Mouse (Mus musculus) limb, embryonic 12.5 days (tissue): ENCODE measurements around the gene Hoxd11. TPM values are rescaled to one million over a fixed set of nuclear protein-coding genes. Genes with fewer than 3 reads are reported as not detected.

ENCODE experiments used
- ATAC-seq: fragments of 200-750 bp; cut with Nextera tagmentation; 2 replicates; pipeline ENCODE4 v1.8.0; 2017; ENCODE audit warnings: low read depth, moderate TSS enrichment; ENCODE audit not compliant: insufficient number of reproducible peaks, insufficient read depth, low FRiP score, low TSS enrichment
- H3K27ac ChIP-seq: fragments of 300-500 bp; sonication (generic); 2 replicates; pipeline ENCODE4 v1.5.1; 2016; ENCODE audit warnings: mild to moderate bottlenecking, moderate library complexity
- H3K27me3 ChIP-seq: fragments of 300-500 bp; sonication (generic); 2 replicates; pipeline ENCODE4 v1.6.1; 2016; ENCODE audit warnings: mild to moderate bottlenecking, moderate library complexity
- H3K36me3 ChIP-seq: fragments of 300-500 bp; sonication (generic); 2 replicates; pipeline ENCODE4 v1.6.1; 2016; ENCODE audit warnings: mild to moderate bottlenecking, moderate library complexity
- H3K4me1 ChIP-seq: fragments of 300-500 bp; sonication (generic); replicated peaks from 2 replicates; pipeline ENCODE4 v1.6.1; 2016
- H3K4me2 ChIP-seq: fragments of 300-500 bp; sonication (generic); 2 replicates; pipeline ENCODE4 v1.6.1; 2016; ENCODE audit warnings: mild to moderate bottlenecking, moderate library complexity
- H3K4me3 ChIP-seq: fragments of 300-500 bp; sonication (generic); replicated peaks from 2 replicates; pipeline ENCODE4 v1.5.1; 2016; ENCODE audit warnings: mild to moderate bottlenecking
- H3K9ac ChIP-seq: fragments of 300-500 bp; sonication (generic); replicated peaks from 2 replicates; pipeline ENCODE4 v1.6.1; 2016; ENCODE audit warnings: mild to moderate bottlenecking, moderate library complexity
- H3K9me3 ChIP-seq: fragments of 300-500 bp; sonication (generic); 2 replicates; pipeline ENCODE4 v1.6.1; 2016; ENCODE audit warnings: mild to moderate bottlenecking, moderate library complexity
- WGBS: fragments of 180-500 bp; shearing (Covaris S2); methylation state at CpG from one replicate; pipeline ENCODE4 v1.1.7; 2016; 5-methylcytosine and 5-hydroxymethylcytosine counted together
- polyA plus RNA-seq: library from polyadenylated mRNA; unstranded; fragments of >200 nt; fragmentation: Nextera tagmentation; extraction: Ambion mirVana; gene quantifications from 2 replicates; pipeline ENCODE4 v1.2.1, GENCODE M21; 2016

Gene Hoxd11
- polyA plus RNA-seq, 1 experiment from 2014 or later: 62.0 TPM

GRCm38 (mm10) chr2:74698201-74699052 is 19.1 kb downstream of the Hoxd11 start:
- Histone ChIP-seq H3K9me3 (no peaks in the 10 kb centered on the region), H3K27me3 (peaks cover 54% of the 10 kb centered on the region), H3K4me1 (peaks cover 60% of the 10 kb centered on the region), H3K27ac (peak overlapping the region; percentile 97), H3K4me2 (peak overlapping the region; percentile 92), H3K4me3 (peak overlapping the region; percentile 66), H3K9ac (peak overlapping the region; percentile 93), H3K36me3 (peaks cover 12% of the 10 kb centered on the region)
- ATAC-seq: peak; percentile 1; the same call in 1 of the 2 replicates
- under 1% methylated on average over 67 of the region's 86 CpGs for WGBS

- ATAC-seq: no peak
- peaks cover 65% of the 10 kb centered on the region for H3K4me1 ChIP-seq
- peaks cover 60% of the 10 kb centered on the region for H3K27me3 ChIP-seq
- no peaks in the 10 kb centered on the region for H3K9me3 ChIP-seq
- H3K9ac ChIP-seq: peak overlapping the region; percentile 93
- peak overlapping the region; percentile 97 for H3K27ac ChIP-seq
- H3K4me3 ChIP-seq: peak overlapping the region; percentile 66
- H3K36me3 ChIP-seq: peaks cover 12% of the 10 kb centered on the region
- WGBS: under 1% methylated on average over 17 of the region's 17 CpGs
- H3K4me2 ChIP-seq: peak overlapping the region; percentile 92
Measured at GRCm38 (mm10) chr2:74699053-74699430, 19.7 kb downstream of the Hoxd11 start.

DNA sequence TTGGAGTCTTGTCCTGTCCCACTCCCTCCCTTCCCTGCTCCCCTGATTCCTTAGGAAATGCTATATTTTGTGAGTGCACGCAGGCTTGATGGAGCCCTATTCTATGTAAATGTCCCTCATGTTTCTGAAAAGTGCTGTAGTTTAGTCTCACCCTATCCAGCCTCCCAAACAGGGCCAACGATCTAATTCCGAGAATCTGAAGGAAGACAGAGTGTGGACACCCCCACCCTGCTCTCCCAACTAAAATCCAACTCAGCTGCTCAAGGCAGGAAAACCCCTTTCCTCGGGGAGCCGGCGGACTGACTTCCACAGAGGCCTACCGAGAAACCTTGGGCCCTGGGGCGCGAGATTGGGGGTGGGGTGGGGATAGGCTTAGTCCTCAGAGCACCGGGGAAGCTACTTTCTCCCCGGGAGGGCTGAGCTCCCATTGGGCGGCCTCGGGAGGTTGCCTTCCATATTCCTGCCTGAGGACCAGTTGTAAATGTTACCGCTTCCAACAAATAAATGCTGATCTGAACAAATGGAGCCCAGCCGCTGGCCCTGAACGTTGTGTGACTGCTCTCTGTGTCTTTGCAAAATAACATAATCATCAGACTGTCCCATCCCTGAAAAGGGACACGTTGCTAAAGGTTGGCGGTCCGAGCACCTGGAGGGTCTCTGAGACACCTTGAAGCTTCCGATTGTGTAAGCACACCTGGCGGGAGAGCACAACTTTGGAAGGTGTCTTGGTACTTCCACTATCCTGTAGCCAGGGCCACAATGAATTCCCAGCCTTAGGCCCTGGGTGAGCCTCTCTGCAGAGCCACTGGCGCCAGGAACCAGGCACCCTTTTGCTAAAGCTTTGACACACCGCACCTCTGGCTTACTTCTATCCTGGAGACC is 20.5 kb downstream of the Hoxd11 start:
- no peak for ATAC-seq
- peak overlapping the region; percentile 93 for H3K9ac ChIP-seq
- peaks cover 10% of the 10 kb centered on the region for H3K36me3 ChIP-seq
- peaks cover 64% of the 10 kb centered on the region for H3K4me1 ChIP-seq
- WGBS: 5% methylated on average over 23 of the region's 23 CpGs
- H3K27ac ChIP-seq: peak overlapping the region; percentile 97
- no peaks in the 10 kb centered on the region for H3K9me3 ChIP-seq
- H3K4me3 ChIP-seq: peak overlapping the region; percentile 66
- peak overlapping the region; percentile 92 for H3K4me2 ChIP-seq
- H3K27me3 ChIP-seq: peaks cover 67% of the 10 kb centered on the region

DNA sequence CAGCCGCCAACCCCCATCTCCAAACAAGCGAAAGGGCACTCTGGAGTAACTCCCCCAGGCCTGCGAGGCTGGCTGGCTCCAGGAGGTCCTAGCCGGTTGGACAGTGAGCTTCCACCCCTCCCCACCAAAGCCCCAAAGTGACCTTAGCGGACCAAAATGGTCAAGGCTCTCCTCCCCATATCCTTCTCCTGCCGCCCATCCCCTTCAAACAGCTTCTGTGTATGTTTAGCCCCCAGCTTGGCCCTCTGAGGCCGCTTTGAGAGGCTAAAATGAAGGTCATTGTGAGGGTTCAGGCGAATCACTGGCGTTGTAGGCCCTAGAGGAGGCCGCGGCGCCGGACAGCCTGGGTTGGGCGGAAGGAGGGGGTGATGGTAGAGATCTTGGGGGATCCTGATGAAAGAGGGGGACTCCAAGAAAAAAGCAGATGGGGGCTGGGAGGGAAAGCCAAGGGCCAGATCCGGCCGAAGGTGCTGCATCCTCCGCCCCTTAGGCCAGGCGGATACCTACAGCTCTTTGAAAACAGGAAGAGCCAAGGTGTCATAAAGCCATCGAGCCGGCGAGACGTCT is 21.3 kb downstream of the Hoxd11 start:
- Histone ChIP-seq H3K4me2 (peak overlapping the region; percentile 92), H3K9ac (peak overlapping the region; percentile 93), H3K27ac (peak overlapping the region; percentile 97; the same call in 1 of the 2 replicates), H3K36me3 (peaks cover 3% of the 10 kb centered on the region), H3K4me3 (peak overlapping the region; percentile 66), H3K9me3 (no peaks in the 10 kb centered on the region), H3K4me1 (peaks cover 58% of the 10 kb centered on the region), H3K27me3 (peaks cover 64% of the 10 kb centered on the region)
- ATAC-seq: no peak
- 4% methylated on average over 22 of the region's 22 CpGs for WGBS

DNA sequence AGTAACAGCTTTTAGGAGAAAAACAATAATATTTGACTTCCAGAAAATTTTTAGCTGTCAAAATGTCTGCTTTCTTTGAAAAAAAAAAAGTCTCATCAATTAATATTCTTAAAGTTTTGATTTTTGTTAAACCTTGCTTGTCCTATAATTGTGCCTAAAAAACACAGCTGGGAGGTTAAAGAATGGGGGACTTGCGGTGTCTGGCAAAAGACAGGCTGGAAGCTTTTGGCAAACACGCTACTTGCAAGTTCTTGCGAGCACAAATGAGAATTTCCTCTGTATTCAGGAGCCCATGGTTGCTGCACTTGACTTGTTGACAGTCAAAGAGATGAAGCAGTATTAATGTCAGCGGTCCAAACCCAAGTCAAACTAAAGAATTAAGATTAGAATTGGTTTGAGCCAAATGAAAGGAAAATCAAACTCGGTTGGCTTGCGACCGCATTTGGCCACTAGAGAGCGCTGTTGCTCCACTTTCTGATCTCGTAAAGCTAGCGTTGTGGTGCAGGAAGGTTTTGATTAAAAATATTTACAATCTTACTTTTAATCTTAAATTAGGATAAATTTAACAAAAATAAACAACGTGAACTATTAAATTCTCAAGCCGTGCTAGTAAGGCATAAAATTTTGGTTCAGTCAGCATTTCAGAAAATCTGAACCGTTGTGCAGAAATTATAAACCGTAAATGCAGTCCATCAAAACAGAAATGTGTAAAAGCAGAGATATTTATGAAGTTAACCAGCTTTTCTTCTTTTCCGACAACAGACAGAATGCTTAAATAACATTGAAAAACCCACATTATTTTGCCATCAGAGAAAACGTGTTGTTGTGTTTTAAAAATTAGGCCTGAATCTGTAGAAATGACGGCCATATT is 22.8 kb downstream of the Hoxd11 start:
- peak overlapping the region; percentile 38; the same call in 1 of the 2 replicates for H3K4me2 ChIP-seq
- H3K4me1 ChIP-seq: peaks cover 45% of the 10 kb centered on the region
- peaks cover 61% of the 10 kb centered on the region for H3K27me3 ChIP-seq
- no peak overlapping the region for H3K9ac ChIP-seq
- H3K4me3 ChIP-seq: peak overlapping the region; percentile 21; the same call in 1 of the 2 replicates
- H3K36me3 ChIP-seq: no peaks in the 10 kb centered on the region
- ATAC-seq: no peak
- H3K27ac ChIP-seq: no peak overlapping the region
- H3K9me3 ChIP-seq: no peaks in the 10 kb centered on the region
- WGBS: 7% methylated on average over 17 of the region's 17 CpGs

GRCm38 (mm10) chr2:74702820-74703219 is 23.5 kb downstream of the Hoxd11 start:
- Histone ChIP-seq H3K4me2 (no peak overlapping the region), H3K36me3 (no peaks in the 10 kb centered on the region), H3K27ac (no peak overlapping the region), H3K27me3 (peaks cover 64% of the 10 kb centered on the region), H3K4me3 (no peak overlapping the region), H3K9ac (no peak overlapping the region), H3K4me1 (peaks cover 40% of the 10 kb centered on the region), H3K9me3 (no peaks in the 10 kb centered on the region)
- no peak for ATAC-seq
- WGBS: 15% methylated on average over 6 of the region's 6 CpGs

GRCm38 (mm10) chr2:74703317-74703716 is 24.0 kb downstream of the Hoxd11 start:
- Histone ChIP-seq H3K4me3 (no peak overlapping the region), H3K9me3 (no peaks in the 10 kb centered on the region), H3K36me3 (no peaks in the 10 kb centered on the region), H3K4me2 (peak overlapping the region; percentile 78; the same call in 1 of the 2 replicates), H3K27me3 (peaks cover 68% of the 10 kb centered on the region), H3K27ac (no peak overlapping the region), H3K9ac (no peak overlapping the region), H3K4me1 (peaks cover 38% of the 10 kb centered on the region)
- no peak for ATAC-seq
- 6% methylated on average over 10 of the region's 10 CpGs for WGBS

GRCm38 (mm10) chr2:74703720-74704392 is 24.5 kb downstream of the Hoxd11 start:
- peak overlapping the region; percentile 66 for H3K4me3 ChIP-seq
- 0 out of 2 replicates have a peak overlapping the region, but pooled peaks have one; percentile 23 for H3K27ac ChIP-seq
- no peak; the same call in 1 of the 2 replicates for ATAC-seq
- 1% methylated on average over 26 of the region's 26 CpGs for WGBS
- H3K36me3 ChIP-seq: no peaks in the 10 kb centered on the region
- H3K27me3 ChIP-seq: peaks cover 74% of the 10 kb centered on the region
- H3K9me3 ChIP-seq: no peaks in the 10 kb centered on the region
- H3K4me1 ChIP-seq: peaks cover 39% of the 10 kb centered on the region
- H3K9ac ChIP-seq: peak overlapping the region; percentile 40; the same call in 1 of the 2 replicates
- H3K4me2 ChIP-seq: peak overlapping the region; percentile 78

DNA sequence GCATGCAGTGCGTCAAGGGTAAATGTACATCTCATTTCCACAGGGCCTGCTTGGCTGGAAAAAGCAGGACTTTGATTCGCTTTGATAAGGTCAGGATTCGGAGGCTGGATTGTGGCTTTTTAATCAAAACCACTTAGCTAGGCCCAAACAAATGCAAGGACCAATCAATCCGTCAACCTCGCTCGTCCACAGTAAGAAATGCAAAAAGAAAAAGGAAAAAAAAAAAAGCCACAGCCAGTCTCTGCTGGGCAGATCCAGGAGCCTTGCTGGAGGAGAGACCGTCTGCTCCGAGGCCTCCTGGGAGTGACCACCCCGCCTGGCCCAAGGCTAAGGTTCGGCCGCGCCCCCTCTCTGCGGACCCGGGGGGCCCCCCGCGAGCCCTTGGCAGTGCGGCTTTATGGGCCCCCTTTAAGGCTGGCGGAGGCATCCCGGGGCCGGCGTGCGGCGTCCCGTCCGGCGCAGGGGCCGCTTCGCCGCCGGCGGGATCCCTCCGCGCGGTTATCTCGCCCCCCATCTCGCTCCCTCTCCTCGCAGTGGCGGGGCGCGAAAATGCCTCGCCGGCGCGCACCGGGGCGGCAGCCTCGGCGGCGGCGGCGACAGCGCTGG is 25.1 kb downstream of the Hoxd11 start, which contains the start of gene Hoxd8:
Hoxd8 (plus strand) TSS at position 223 of the 606 bp plus-strand sequence.
- ATAC-seq: peak; percentile 49; the same call in 1 of the 2 replicates
- WGBS: 1% methylated on average over 43 of the region's 52 CpGs
- peaks cover 77% of the 10 kb centered on the region for H3K27me3 ChIP-seq

More for the DNA sequence above, 25.1 kb downstream of the Hoxd11 start, which contains the start of gene Hoxd8:
- Histone ChIP-seq H3K4me1 (peaks cover 35% of the 10 kb centered on the region), H3K9ac (peak within 1 kb of the TSS; percentile 88), H3K27ac (peak within 1 kb of the TSS; percentile 92), H3K9me3 (no peaks in the 10 kb centered on the region), H3K4me2 (peak within 1 kb of the TSS; percentile 78), H3K36me3 (no peaks in the 10 kb centered on the region), H3K4me3 (peak within 1 kb of the TSS; percentile 66)
